Mouse (Mus musculus) brain, embryonic 14.5 days (tissue): Measurements from ENCODE around the gene Ube4a. TPM values are rescaled to one million over a fixed set of nuclear protein-coding genes. Genes with fewer than 3 reads are reported as not detected.
A peak's percentile ranks its signal among the peaks of the same experiment; 100 is the strongest.
"Not testable (repeated sequence)": the region's sequence is repeated elsewhere in the genome, so short reads cannot be mapped to it uniquely, and the experiment has no call there.

ENCODE experiments used
- DNase-seq: peaks from one replicate; pipeline ENCODE4 v3.0.0-alpha.2; 2011; ENCODE audit warnings: low read depth
- CTCF ChIP-seq: fragments of 200-500 bp; IDR thresholded peaks from 2 replicates; pipeline ENCODE4 v1.5.1; 2012; ENCODE audit warnings: inconsistent platforms, mild to moderate bottlenecking, moderate library complexity, borderline replicate concordance; ENCODE audit not compliant: insufficient read depth, insufficient read length; ENCODE audit errors: extremely low read depth
- POLR2A ChIP-seq: fragments of 200-500 bp; IDR thresholded peaks from 2 replicates; pipeline ENCODE4 v1.6.1; 2012; ENCODE audit warnings: mild to moderate bottlenecking, inconsistent platforms, borderline replicate concordance; ENCODE audit not compliant: poor library complexity, insufficient read depth, insufficient read length, severe bottlenecking; ENCODE audit errors: extremely low read depth
- polyA plus RNA-seq: library from polyadenylated mRNA; depleted of rRNA; stranded (reverse); fragments of >200 nt; gene quantifications from 2 replicates; pipeline ENCODE4 v1.2.3, GENCODE M21; 2012

Ube4a gene
- polyA plus RNA-seq, 1 experiment = 42.3 TPM

- TF ChIP-seq CTCF (no peak), POLR2A (no peak)
- DNase-seq = no peak
Observed at GRCm38 (mm10) chr9:44979806-44980205, 14.4 kb upstream of the Ube4a start.

DNA sequence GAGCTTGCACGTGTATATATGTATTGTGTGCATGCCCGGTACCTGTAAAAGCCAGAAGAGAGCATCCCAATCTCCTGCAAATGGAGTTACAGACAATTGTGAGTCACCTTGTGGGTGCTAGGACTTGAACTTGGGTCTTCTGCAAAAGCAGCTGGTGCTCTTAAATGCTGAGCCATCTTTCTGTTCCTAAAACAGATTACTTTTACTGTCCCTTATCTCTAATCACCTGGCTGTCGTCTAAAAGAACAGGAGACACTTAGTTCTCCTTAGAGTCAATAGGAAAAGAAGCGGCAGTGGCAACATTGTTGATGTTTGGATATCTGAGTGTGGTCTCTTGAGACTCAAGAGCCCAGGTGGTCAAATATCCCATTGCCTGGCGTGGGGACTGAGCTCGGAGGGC is 12.4 kb upstream of the Ube4a start:
- no peak for TF ChIP-seq CTCF
- no peak for TF ChIP-seq POLR2A
- no peak for DNase-seq

- no peak for TF ChIP-seq CTCF
- DNase-seq = no peak
Observed at GRCm38 (mm10) chr9:44969450-44969849, 4.0 kb upstream of the Ube4a start.

DNA sequence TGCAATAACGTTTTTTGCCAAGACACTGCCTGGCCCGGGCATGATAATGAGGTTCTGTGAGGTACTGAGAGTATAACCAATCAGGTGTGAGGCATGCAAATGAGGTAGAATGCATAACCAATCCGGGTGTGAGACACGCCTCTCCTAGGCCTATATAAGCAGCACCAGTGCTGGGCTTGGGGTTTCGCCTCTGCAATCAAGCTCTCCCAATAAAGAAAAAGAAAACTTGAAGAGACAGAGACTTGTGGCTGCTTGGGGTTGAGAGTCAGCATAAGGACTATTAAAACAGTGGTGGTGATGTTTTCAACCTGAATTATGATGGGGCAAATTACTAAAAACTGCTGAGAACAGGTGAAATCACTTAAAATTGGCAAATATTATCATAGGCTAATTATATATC is 2.4 kb upstream of the Ube4a start:
- DNase-seq = not testable (repeated sequence)

- DNase-seq = peak; percentile 75
- TF ChIP-seq POLR2A (no peak), CTCF (peak; percentile 71; the same call in 1 of the 2 replicates)
Observed at GRCm38 (mm10) chr9:44966815-44967242, 1.4 kb upstream of the Ube4a start.

DNA sequence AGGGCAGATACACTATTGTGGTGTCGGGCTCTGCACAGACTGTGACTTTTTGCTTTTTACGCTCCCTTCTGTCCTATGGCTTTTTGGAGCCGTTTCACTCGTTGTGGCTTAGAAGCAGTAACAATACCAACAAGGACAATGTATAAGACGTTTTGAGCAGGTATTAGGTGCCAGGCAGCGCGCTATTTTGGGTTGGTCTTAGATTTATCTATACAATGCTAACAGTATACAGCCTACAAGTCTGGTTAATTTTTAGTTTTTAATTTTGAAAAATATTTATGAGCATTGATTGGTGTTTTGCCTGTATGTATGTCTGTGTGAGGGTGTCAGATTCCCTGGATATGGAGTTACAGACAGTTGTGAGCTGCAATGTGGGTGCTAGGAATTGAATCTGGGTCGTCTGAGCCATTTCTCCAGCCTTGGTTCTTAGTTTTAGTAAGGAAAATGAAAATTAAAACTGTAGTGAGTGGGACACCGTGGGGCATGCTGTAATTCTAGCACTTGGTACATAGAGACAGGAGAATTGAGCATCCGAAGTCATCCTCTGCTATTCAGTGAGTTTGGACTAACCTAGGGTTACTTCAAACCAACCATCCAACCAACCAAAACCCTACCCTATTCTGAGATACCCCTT is 550 bp upstream of the Ube4a start:
- no peak for DNase-seq
- TF ChIP-seq POLR2A (no peak), CTCF (no peak)

- TF ChIP-seq CTCF (no peak), POLR2A (no peak)
- no peak for DNase-seq
Observed at GRCm38 (mm10) chr9:44954432-44954831, 11.0 kb downstream of the Ube4a start.

- DNase-seq = no peak
- TF ChIP-seq POLR2A (no peak), CTCF (no peak)
Observed at GRCm38 (mm10) chr9:44947836-44948235, 17.6 kb downstream of the Ube4a start.

GRCm38 (mm10) chr9:44946185-44946695 is 19.2 kb downstream of the Ube4a start:
- DNase-seq = no peak
- TF ChIP-seq CTCF (no peak), POLR2A (no peak)

GRCm38 (mm10) chr9:44942421-44942820 is 23.0 kb downstream of the Ube4a start:
- DNase-seq = no peak
- TF ChIP-seq POLR2A (no peak), CTCF (no peak)

DNA sequence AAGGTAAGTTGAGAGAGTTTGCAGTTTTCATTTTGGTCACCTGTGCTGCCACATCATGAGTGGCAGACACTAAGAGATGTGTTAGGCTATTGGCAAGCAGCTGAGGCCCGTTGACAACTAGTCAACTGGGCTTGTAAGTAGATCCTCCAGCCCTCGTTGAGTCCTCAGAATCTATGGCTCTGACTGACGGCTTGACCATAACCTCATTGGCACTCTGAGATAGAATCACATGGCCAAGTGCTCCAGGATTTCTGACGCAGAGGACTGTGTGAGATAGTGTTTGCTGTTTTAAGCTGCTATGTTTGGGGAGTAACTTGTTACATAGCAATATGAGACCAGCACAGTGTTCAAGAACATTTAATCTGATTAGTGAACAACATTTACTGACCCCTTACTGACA is 23.6 kb downstream of the Ube4a start:
- no peak for DNase-seq
- TF ChIP-seq POLR2A (no peak), CTCF (no peak)

GRCm38 (mm10) chr9:44921543-44921942 is 43.9 kb downstream of the Ube4a start:
- TF ChIP-seq CTCF (no peak), POLR2A (no peak)
- no peak for DNase-seq

DNA sequence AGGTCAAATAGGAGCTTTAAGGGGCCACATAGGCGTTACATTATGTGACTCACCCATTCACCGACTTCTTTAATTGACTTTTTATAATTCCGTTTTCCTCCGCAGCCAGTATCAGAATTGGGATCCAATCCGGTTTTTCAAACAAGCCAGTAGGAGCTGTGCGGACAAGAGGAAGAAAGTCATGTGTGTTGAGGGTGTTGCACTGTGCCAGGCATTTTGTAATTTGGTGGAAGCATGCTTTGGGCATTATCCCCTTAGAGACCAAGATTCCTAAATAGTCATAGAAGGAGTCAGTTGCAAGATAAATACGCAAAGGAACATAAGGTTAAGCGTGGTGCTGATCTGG is 44.3 kb downstream of the Ube4a start:
- TF ChIP-seq CTCF (no peak), POLR2A (no peak)
- no peak for DNase-seq
